Mouse (Mus musculus): ENCODE measurements around the gene Iffo2. TPM values are rescaled to one million over a fixed set of nuclear protein-coding genes. Genes with fewer than 3 reads are reported as not detected.

The Iffo2 gene
- polyA plus RNA-seq, 1 experiment, result 2.6 TPM

DNA sequence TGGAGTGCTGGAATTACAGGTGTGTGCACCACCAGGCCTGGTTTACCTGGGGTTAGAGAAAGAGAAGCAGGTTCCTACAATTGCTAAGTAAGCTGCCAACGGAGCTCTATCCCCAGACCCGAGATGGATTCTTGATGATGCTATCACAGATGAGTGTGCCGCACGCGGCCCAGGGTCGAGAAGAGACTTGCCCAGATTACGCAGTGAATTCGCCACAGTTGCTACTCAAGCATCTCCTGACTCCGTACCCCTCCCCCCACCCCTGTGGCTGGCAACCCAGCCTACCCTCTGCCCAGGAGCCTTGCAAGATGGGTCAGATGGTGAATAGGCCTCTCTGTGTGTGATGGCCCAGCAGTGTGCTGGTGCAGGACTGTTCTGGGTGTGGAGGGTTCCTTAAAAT, 66.4 kb downstream of the Iffo2 start:
- Histone ChIP-seq H3K27ac (ENCODE audit: insufficient read depth, low read depth, low read length) (no peak overlapping the region), H3K4me3 (ENCODE audit: low read depth, low read length) (no peak overlapping the region), H3K36me3 (ENCODE audit: control insufficient read depth, insufficient read depth, low read length) (no peaks in the 10 kb centered on the region), H3K27me3 (ENCODE audit: control insufficient read depth, insufficient read depth, low read length) (no peaks in the 10 kb centered on the region), H3K4me1 (ENCODE audit: control insufficient read depth, insufficient read depth, insufficient read length, low read length) (peaks cover 22% of the 10 kb centered on the region)
- 74% methylated on average over 9 of the region's 9 CpGs for WGBS
- TF ChIP-seq POLR2A (IDR thresholded peaks at IDR 0.05; ENCODE audit: low read depth, low read length) (no peak), CTCF (IDR thresholded peaks at IDR 0.05; ENCODE audit: extremely low read depth, insufficient read length, insufficient replicate concordance, low read depth, low read length) (no peak)

DNA sequence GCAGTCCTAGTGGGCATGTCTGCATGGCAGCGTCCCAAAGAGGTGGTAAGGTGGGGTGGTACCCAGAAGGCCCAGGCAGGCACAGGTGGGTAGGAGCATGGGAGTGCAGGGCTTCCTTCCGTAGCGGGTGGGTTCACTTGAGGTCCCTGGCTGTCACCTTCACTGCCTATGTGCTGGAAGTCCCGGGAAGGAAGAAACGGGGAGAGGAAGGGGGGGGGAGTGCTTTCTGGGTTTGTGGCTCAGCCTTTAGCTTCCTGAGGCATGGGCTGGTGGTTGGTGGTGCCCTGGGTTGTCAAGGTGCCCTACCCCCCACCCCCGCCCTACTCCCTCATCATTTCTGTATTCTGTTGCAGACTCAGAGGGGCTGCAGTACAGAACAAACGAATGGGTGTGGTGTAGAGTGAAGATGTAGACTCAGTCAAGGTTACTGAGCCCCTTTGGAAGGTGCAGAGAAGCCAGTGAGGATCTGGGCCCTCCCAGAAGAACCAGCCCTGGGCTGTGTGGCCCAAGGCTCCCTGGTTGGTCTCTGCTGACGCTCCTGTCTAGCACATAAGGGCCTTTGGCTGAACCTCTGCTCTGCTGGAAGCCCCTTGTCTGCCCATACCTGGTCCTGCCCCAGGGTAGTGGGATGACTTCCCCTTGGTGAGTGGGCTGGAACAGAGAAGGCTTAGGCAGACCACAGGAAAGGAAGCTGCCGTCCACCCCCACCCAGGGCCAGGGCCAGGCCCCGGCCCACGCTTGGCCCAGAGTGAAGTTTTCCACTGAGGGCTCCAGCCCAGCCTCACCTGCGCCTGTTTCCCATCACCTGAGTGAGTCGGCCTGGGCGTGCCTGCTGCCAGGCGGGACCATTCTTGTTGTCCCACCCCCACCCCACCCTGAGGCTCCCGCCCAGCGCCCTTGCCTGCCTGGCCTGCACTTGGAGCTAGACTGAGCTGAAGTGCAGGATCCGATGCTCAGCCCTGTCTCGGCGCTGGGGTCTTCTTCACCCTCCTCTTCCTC, 67.2 kb downstream of the Iffo2 start:
- Histone ChIP-seq H3K4me3 (ENCODE audit: low read depth, low read length) (no peak overlapping the region), H3K27me3 (ENCODE audit: control insufficient read depth, insufficient read depth, low read length) (no peaks in the 10 kb centered on the region), H3K36me3 (ENCODE audit: control insufficient read depth, insufficient read depth, low read length) (no peaks in the 10 kb centered on the region), H3K4me1 (ENCODE audit: control insufficient read depth, insufficient read depth, insufficient read length, low read length) (peaks cover 30% of the 10 kb centered on the region), H3K27ac (ENCODE audit: insufficient read depth, low read depth, low read length) (peak overlapping the region; percentile 87)
- WGBS, result 41% methylated on average over 20 of the region's 20 CpGs
- TF ChIP-seq POLR2A (IDR thresholded peaks at IDR 0.05; ENCODE audit: low read depth, low read length) (no peak), CTCF (IDR thresholded peaks at IDR 0.05; ENCODE audit: extremely low read depth, insufficient read length, insufficient replicate concordance, low read depth, low read length) (no peak)

GRCm38 (mm10) chr4:139598356-139598755, 68.0 kb downstream of the Iffo2 start:
- WGBS, result 56% methylated on average over 13 of the region's 13 CpGs
- H3K4me1 ChIP-seq (ENCODE audit: control insufficient read depth, insufficient read depth, insufficient read length, low read length), result peaks cover 32% of the 10 kb centered on the region
- peak overlapping the region; percentile 87 for H3K27ac ChIP-seq (ENCODE audit: insufficient read depth, low read depth, low read length)
- H3K27me3 ChIP-seq (ENCODE audit: control insufficient read depth, insufficient read depth, low read length), result no peaks in the 10 kb centered on the region
- H3K36me3 ChIP-seq (ENCODE audit: control insufficient read depth, insufficient read depth, low read length), result no peaks in the 10 kb centered on the region
- TF ChIP-seq POLR2A (IDR thresholded peaks at IDR 0.05; ENCODE audit: low read depth, low read length), result no peak
- no peak for TF ChIP-seq CTCF (IDR thresholded peaks at IDR 0.05; ENCODE audit: extremely low read depth, insufficient read length, insufficient replicate concordance, low read depth, low read length)
- H3K4me3 ChIP-seq (ENCODE audit: low read depth, low read length), result no peak overlapping the region

DNA sequence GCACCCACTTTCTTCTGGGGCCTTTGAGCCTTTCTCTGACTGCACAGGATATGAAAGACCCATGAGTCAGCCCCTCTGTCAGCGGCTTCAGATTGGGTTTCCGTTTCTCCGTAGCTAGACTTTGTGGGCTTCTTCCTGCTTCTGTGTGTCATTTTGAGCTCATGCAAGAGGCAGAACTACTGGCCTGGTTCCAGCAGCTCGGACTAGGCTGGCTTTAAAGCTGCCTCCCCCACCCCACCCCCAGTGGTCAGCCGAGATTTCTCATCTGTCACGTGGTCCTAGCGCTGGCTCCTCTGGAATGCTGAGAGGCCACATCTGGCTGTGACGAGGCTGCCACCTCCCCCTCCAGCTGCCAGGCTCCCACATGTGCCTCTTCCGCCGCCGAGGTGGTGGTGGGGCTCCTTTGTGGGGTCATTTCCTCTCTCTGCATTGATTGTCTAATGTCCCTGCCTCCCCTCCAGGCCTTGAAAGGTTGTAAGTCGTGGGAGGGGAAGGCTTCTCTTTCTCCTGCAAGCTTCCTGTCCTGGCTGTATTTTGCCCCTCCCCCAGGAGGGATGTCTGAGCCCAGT, 68.7 kb downstream of the Iffo2 start:
- peak overlapping the region; percentile 87 for H3K27ac ChIP-seq (ENCODE audit: insufficient read depth, low read depth, low read length)
- H3K4me3 ChIP-seq (ENCODE audit: low read depth, low read length), result peak overlapping the region; percentile 36
- no peaks in the 10 kb centered on the region for H3K36me3 ChIP-seq (ENCODE audit: control insufficient read depth, insufficient read depth, low read length)
- no peak for TF ChIP-seq CTCF (IDR thresholded peaks at IDR 0.05; ENCODE audit: extremely low read depth, insufficient read length, insufficient replicate concordance, low read depth, low read length)
- 37% methylated on average over 12 of the region's 12 CpGs for WGBS
- peaks cover 32% of the 10 kb centered on the region for H3K4me1 ChIP-seq (ENCODE audit: control insufficient read depth, insufficient read depth, insufficient read length, low read length)
- H3K27me3 ChIP-seq (ENCODE audit: control insufficient read depth, insufficient read depth, low read length), result no peaks in the 10 kb centered on the region

DNA sequence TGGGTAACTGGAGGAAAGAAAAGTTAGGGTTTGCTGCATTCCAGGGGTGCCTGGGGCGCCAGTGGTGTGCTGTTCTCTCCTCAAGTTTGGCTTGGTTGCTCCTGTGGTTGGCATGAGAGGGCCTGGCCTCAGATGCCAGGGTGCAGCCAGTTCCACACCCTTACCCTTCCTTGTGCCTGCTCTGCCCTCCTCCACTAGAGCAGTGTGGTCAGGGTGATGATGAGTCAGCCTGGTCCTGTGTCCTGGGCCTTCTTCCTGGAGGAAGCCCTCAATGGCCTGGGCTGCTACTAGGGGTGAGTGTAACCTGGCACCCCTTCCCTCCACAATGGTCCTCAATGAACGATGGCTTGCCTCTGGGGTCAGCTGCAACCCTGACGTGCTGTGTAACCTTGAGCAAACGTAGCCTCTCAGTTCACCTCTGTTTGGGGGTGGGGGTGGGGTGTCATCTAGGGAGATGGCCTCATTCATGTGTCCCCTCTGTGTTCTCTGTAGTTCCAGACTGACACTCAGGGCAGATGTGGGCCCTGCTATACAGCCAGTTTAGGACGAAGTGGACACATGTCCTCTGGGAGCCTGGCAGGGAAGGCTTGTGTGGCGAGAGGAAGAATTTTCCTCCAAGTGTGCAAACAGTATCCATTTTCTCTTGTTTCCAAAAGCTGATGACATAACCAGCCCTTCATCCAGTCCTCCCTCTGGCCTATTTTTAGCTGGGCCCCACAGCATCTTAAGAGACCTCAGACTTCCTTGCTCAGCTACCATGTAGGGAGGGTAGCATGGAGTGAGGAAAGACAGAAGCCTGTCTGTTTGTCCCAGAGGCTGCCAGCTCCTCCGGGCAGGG, 71.4 kb downstream of the Iffo2 start:
- H3K4me1 ChIP-seq (ENCODE audit: control insufficient read depth, insufficient read depth, insufficient read length, low read length), result peaks cover 30% of the 10 kb centered on the region
- 66% methylated on average over 7 of the region's 7 CpGs for WGBS
- no peak for TF ChIP-seq POLR2A (IDR thresholded peaks at IDR 0.05; ENCODE audit: low read depth, low read length)
- TF ChIP-seq CTCF (IDR thresholded peaks at IDR 0.05; ENCODE audit: extremely low read depth, insufficient read length, insufficient replicate concordance, low read depth, low read length), result 0 out of 2 replicates have a peak, but pooled peaks have one; percentile 4

GRCm38 (mm10) chr4:139602357-139603244, 72.3 kb downstream of the Iffo2 start, which contains the start of gene Gm21969:
TSS of gene Gm21969 (plus strand) at chr4:139603186.
- peaks cover 23% of the 10 kb centered on the region for H3K4me1 ChIP-seq (ENCODE audit: control insufficient read depth, insufficient read depth, insufficient read length, low read length)
- WGBS, result 62% methylated on average over 14 of the region's 14 CpGs

More for the DNA sequence above, 71.4 kb downstream of the Iffo2 start:
- no peak overlapping the region for H3K4me3 ChIP-seq (ENCODE audit: low read depth, low read length)
- H3K27ac ChIP-seq (ENCODE audit: insufficient read depth, low read depth, low read length), result peak overlapping the region; percentile 68
- no peaks in the 10 kb centered on the region for H3K27me3 ChIP-seq (ENCODE audit: control insufficient read depth, insufficient read depth, low read length)
- H3K36me3 ChIP-seq (ENCODE audit: control insufficient read depth, insufficient read depth, low read length), result peaks cover 4% of the 10 kb centered on the region; the same call in 1 of the 2 replicates

More at GRCm38 (mm10) chr4:139602357-139603244, 72.3 kb downstream of the Iffo2 start, which contains the start of gene Gm21969:
- H3K27me3 ChIP-seq (ENCODE audit: control insufficient read depth, insufficient read depth, low read length), result no peaks in the 10 kb centered on the region
- peaks cover 6% of the 10 kb centered on the region; the same call in 1 of the 2 replicates for H3K36me3 ChIP-seq (ENCODE audit: control insufficient read depth, insufficient read depth, low read length)
- H3K4me3 ChIP-seq (ENCODE audit: low read depth, low read length), result no peak within 1 kb of the TSS
- TF ChIP-seq POLR2A (IDR thresholded peaks at IDR 0.05; ENCODE audit: low read depth, low read length) (no peak), CTCF (IDR thresholded peaks at IDR 0.05; ENCODE audit: extremely low read depth, insufficient read length, insufficient replicate concordance, low read depth, low read length) (peak; percentile 85; the same call in 1 of the 2 replicates)
- H3K27ac ChIP-seq (ENCODE audit: insufficient read depth, low read depth, low read length), result peak within 1 kb of the TSS; percentile 68

Data from small intestine, adult 2 months (tissue).